Mouse (Mus musculus): ENCODE measurements at regions not wholly inside any gene's neighbourhood (a gene's known extent, or its start where the extent isn't known, plus 50 kb on each side); places are given as distances from the start of the nearest gene placed in this dataset.

GRCm38 (mm10) chr14:99632444-99632843, 334.0 kb downstream of the Klf5 start:
- 37% methylated on average over 4 of the region's 4 CpGs for WGBS
- Histone ChIP-seq H3K4me1 (ENCODE audit: control insufficient read depth, insufficient read depth, low read depth, low read length) (no peaks in the 10 kb centered on the region), H3K9ac (ENCODE audit: low read depth, low read length) (no peak overlapping the region), H3K27ac (ENCODE audit: low read depth, low read length) (no peak overlapping the region), H3K4me2 (ENCODE audit: low read length) (no peak overlapping the region), H3K27me3 (replicated peaks; ENCODE audit: control insufficient read depth, insufficient read depth, low read length) (no peaks in the 10 kb centered on the region), H3K4me3 (ENCODE audit: low read length) (no peak overlapping the region), H3K9me3 (ENCODE audit: control insufficient read depth, low read length) (no peaks in the 10 kb centered on the region), H3K36me3 (ENCODE audit: control insufficient read depth, insufficient read depth, low read length) (no peaks in the 10 kb centered on the region)
- no peak for ATAC-seq

- H3K9ac ChIP-seq (ENCODE audit: low read depth, low read length): no peak overlapping the region
- H3K27me3 ChIP-seq (replicated peaks; ENCODE audit: control insufficient read depth, insufficient read depth, low read length): no peaks in the 10 kb centered on the region
- no peak overlapping the region for H3K4me3 ChIP-seq (ENCODE audit: low read length)
- H3K4me1 ChIP-seq (ENCODE audit: control insufficient read depth, insufficient read depth, low read depth, low read length): no peaks in the 10 kb centered on the region
- WGBS: 92% methylated on average over 4 of the region's 4 CpGs
- no peaks in the 10 kb centered on the region for H3K36me3 ChIP-seq (ENCODE audit: control insufficient read depth, insufficient read depth, low read length)
- H3K27ac ChIP-seq (ENCODE audit: low read depth, low read length): no peak overlapping the region
- H3K9me3 ChIP-seq (ENCODE audit: control insufficient read depth, low read length): no peaks in the 10 kb centered on the region
- H3K4me2 ChIP-seq (ENCODE audit: low read length): no peak overlapping the region
- no peak for ATAC-seq
Observed at GRCm38 (mm10) chr14:99635556-99636150, 337.2 kb downstream of the Klf5 start.

GRCm38 (mm10) chr14:99641475-99642453, 343.3 kb downstream of the Klf5 start:
- Histone ChIP-seq H3K4me1 (ENCODE audit: control insufficient read depth, insufficient read depth, low read depth, low read length) (no peaks in the 10 kb centered on the region), H3K27ac (ENCODE audit: low read depth, low read length) (no peak overlapping the region), H3K4me2 (ENCODE audit: low read length) (no peak overlapping the region), H3K4me3 (ENCODE audit: low read length) (no peak overlapping the region), H3K36me3 (ENCODE audit: control insufficient read depth, insufficient read depth, low read length) (no peaks in the 10 kb centered on the region), H3K9me3 (ENCODE audit: control insufficient read depth, low read length) (no peaks in the 10 kb centered on the region), H3K9ac (ENCODE audit: low read depth, low read length) (no peak overlapping the region), H3K27me3 (replicated peaks; ENCODE audit: control insufficient read depth, insufficient read depth, low read length) (no peaks in the 10 kb centered on the region)
- WGBS: 81% methylated on average over 15 of the region's 15 CpGs
- no peak for ATAC-seq

- no peaks in the 10 kb centered on the region for H3K27me3 ChIP-seq (replicated peaks; ENCODE audit: control insufficient read depth, insufficient read depth, low read length)
- H3K27ac ChIP-seq (ENCODE audit: low read depth, low read length): no peak overlapping the region
- no peak overlapping the region for H3K4me3 ChIP-seq (ENCODE audit: low read length)
- ATAC-seq: no peak
- H3K36me3 ChIP-seq (ENCODE audit: control insufficient read depth, insufficient read depth, low read length): no peaks in the 10 kb centered on the region
- H3K9ac ChIP-seq (ENCODE audit: low read depth, low read length): no peak overlapping the region
- H3K4me1 ChIP-seq (ENCODE audit: control insufficient read depth, insufficient read depth, low read depth, low read length): no peaks in the 10 kb centered on the region
- H3K9me3 ChIP-seq (ENCODE audit: control insufficient read depth, low read length): no peaks in the 10 kb centered on the region
- WGBS: 80% methylated on average over 3 of the region's 3 CpGs
- H3K4me2 ChIP-seq (ENCODE audit: low read length): no peak overlapping the region
Observed at GRCm38 (mm10) chr14:99646323-99646722, 347.8 kb downstream of the Klf5 start.

- Histone ChIP-seq H3K9ac (ENCODE audit: low read depth, low read length) (no peak overlapping the region), H3K27me3 (replicated peaks; ENCODE audit: control insufficient read depth, insufficient read depth, low read length) (no peaks in the 10 kb centered on the region), H3K4me2 (ENCODE audit: low read length) (no peak overlapping the region), H3K4me1 (ENCODE audit: control insufficient read depth, insufficient read depth, low read depth, low read length) (no peaks in the 10 kb centered on the region), H3K4me3 (ENCODE audit: low read length) (no peak overlapping the region), H3K9me3 (ENCODE audit: control insufficient read depth, low read length) (no peaks in the 10 kb centered on the region), H3K36me3 (ENCODE audit: control insufficient read depth, insufficient read depth, low read length) (no peaks in the 10 kb centered on the region), H3K27ac (ENCODE audit: low read depth, low read length) (no peak overlapping the region)
- 90% methylated on average over 3 of the region's 3 CpGs for WGBS
- no peak for ATAC-seq
Observed at GRCm38 (mm10) chr14:99674399-99674798, 375.9 kb downstream of the Klf5 start.

- WGBS: 89% methylated on average over 8 of the region's 8 CpGs
- ATAC-seq: no peak
- Histone ChIP-seq H3K36me3 (ENCODE audit: control insufficient read depth, insufficient read depth, low read length) (no peaks in the 10 kb centered on the region), H3K4me3 (ENCODE audit: low read length) (no peak overlapping the region), H3K9me3 (ENCODE audit: control insufficient read depth, low read length) (no peaks in the 10 kb centered on the region), H3K27me3 (replicated peaks; ENCODE audit: control insufficient read depth, insufficient read depth, low read length) (no peaks in the 10 kb centered on the region), H3K4me1 (ENCODE audit: control insufficient read depth, insufficient read depth, low read depth, low read length) (no peaks in the 10 kb centered on the region), H3K4me2 (ENCODE audit: low read length) (no peak overlapping the region), H3K27ac (ENCODE audit: low read depth, low read length) (no peak overlapping the region), H3K9ac (ENCODE audit: low read depth, low read length) (no peak overlapping the region)
Observed at GRCm38 (mm10) chr14:99687062-99687806, 388.7 kb downstream of the Klf5 start.

GRCm38 (mm10) chr14:99688415-99688814, 389.9 kb downstream of the Klf5 start:
- Histone ChIP-seq H3K4me1 (ENCODE audit: control insufficient read depth, insufficient read depth, low read depth, low read length) (no peaks in the 10 kb centered on the region), H3K4me2 (ENCODE audit: low read length) (no peak overlapping the region), H3K4me3 (ENCODE audit: low read length) (no peak overlapping the region), H3K9ac (ENCODE audit: low read depth, low read length) (no peak overlapping the region), H3K9me3 (ENCODE audit: control insufficient read depth, low read length) (no peaks in the 10 kb centered on the region), H3K27ac (ENCODE audit: low read depth, low read length) (no peak overlapping the region), H3K27me3 (replicated peaks; ENCODE audit: control insufficient read depth, insufficient read depth, low read length) (no peaks in the 10 kb centered on the region), H3K36me3 (ENCODE audit: control insufficient read depth, insufficient read depth, low read length) (no peaks in the 10 kb centered on the region)
- no peak for ATAC-seq
- 83% methylated on average over 4 of the region's 4 CpGs for WGBS

- Histone ChIP-seq H3K4me1 (ENCODE audit: control insufficient read depth, insufficient read depth, low read depth, low read length) (no peaks in the 10 kb centered on the region), H3K9ac (ENCODE audit: low read depth, low read length) (no peak overlapping the region), H3K36me3 (ENCODE audit: control insufficient read depth, insufficient read depth, low read length) (no peaks in the 10 kb centered on the region), H3K27me3 (replicated peaks; ENCODE audit: control insufficient read depth, insufficient read depth, low read length) (no peaks in the 10 kb centered on the region), H3K9me3 (ENCODE audit: control insufficient read depth, low read length) (no peaks in the 10 kb centered on the region), H3K27ac (ENCODE audit: low read depth, low read length) (no peak overlapping the region), H3K4me3 (ENCODE audit: low read length) (no peak overlapping the region), H3K4me2 (ENCODE audit: low read length) (no peak overlapping the region)
- no peak for ATAC-seq
- WGBS: 93% methylated on average over 7 of the region's 7 CpGs
Observed at GRCm38 (mm10) chr14:99696301-99696700, 397.8 kb downstream of the Klf5 start.

- H3K4me2 ChIP-seq (ENCODE audit: low read length): no peak overlapping the region
- H3K9me3 ChIP-seq (ENCODE audit: control insufficient read depth, low read length): no peaks in the 10 kb centered on the region
- no peaks in the 10 kb centered on the region for H3K4me1 ChIP-seq (ENCODE audit: control insufficient read depth, insufficient read depth, low read depth, low read length)
- no peaks in the 10 kb centered on the region for H3K36me3 ChIP-seq (ENCODE audit: control insufficient read depth, insufficient read depth, low read length)
- no peak overlapping the region for H3K27ac ChIP-seq (ENCODE audit: low read depth, low read length)
- H3K4me3 ChIP-seq (ENCODE audit: low read length): no peak overlapping the region
- 85% methylated on average over 2 of the region's 2 CpGs for WGBS
- ATAC-seq: no peak
- no peaks in the 10 kb centered on the region for H3K27me3 ChIP-seq (replicated peaks; ENCODE audit: control insufficient read depth, insufficient read depth, low read length)
- H3K9ac ChIP-seq (ENCODE audit: low read depth, low read length): no peak overlapping the region
Observed at GRCm38 (mm10) chr14:99699545-99699944, 401.1 kb downstream of the Klf5 start.
